Mouse (Mus musculus): ENCODE measurements around the gene Gmfb. TPM values are rescaled to one million over a fixed set of nuclear protein-coding genes. Genes with fewer than 3 reads are reported as not detected.

The Gmfb gene
- total RNA-seq, 1 experiment from 2014 or later = 80.9 TPM

Other genes with a start within 250 kb of the Gmfb start
- 7.6 and 8.2 TPM in 2 replicates for gene Cdkn3, start 61.7 kb downstream of the Gmfb start, total RNA-seq (2021)
- 88.3 and 95.3 TPM in 2 replicates for gene Cnih1, start 33.8 kb downstream of the Gmfb start, total RNA-seq (2021)
- 40.7 and 45.7 TPM in 2 replicates for gene Cgrrf1, start 9.9 kb upstream of the Gmfb start, total RNA-seq (2021)
- 17.9 and 19.7 TPM in 2 replicates for gene Samd4, start 60.6 kb upstream of the Gmfb start, total RNA-seq (2021)

Data from adrenal gland, postnatal 14 days (tissue).